Mouse (Mus musculus) right cerebral cortex, postnatal 10 days (tissue): ENCODE results near the gene Il12b.
A peak's percentile ranks its signal among the peaks of the same experiment; 100 is the strongest.

Source experiments
- DNase-seq, 2 experiments: peaks; one replicate each; pipeline ENCODE4 v3.0.0; 2021; ENCODE audit warnings: low spot score in 2 of 2

Gene Il12b

DNA sequence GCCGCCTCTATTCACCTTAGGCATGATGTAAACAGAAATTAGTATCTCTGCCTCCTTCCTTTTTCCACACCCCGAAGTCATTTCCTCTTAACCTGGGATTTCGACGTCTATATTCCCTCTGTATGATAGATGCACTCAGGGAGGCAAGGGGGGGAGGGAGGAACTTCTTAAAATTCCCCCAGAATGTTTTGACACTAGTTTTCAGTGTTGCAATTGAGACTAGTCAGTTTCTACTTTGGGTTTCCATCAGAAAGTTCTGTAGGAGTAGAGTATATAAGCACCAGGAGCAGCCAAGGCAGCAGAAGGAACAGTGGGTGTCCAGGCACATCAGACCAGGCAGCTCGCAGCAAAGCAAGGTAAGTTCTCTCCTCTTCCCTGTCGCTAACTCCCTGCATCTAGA, at the start of gene Il12b:
Il12b (plus strand) TSS at position 301 of the 400 bp plus-strand sequence.
- no peak for DNase-seq

DNA sequence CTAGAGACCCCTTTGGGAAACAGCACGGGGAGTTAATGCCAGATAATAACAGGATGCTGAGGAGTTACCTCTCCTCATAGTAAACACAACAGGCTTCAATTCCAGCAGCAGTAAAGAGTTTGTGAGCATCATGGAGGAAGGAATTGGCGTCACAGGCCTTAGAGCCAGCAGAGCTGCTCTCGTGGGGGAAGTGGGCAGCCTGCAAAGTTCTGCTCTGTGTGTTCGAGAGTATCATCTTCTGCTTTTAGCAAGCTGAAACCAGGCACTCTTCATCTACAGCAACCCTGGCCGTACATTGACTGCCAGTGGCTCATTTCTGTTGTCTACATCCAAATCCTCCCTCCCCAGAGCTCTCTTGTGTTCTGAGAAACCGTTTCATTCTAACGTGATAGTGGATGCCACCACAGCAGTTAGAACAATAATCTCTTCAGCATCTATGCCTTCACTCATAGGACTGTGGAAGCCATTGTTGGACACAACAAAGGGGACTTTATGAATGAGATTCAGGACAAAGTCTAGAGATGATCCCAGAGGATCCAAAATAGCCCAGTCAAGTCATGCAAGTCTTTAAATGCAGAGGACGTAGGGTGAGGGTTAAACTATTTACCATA, 44.9 kb upstream of the Il12b start:
- no peak for DNase-seq

DNA sequence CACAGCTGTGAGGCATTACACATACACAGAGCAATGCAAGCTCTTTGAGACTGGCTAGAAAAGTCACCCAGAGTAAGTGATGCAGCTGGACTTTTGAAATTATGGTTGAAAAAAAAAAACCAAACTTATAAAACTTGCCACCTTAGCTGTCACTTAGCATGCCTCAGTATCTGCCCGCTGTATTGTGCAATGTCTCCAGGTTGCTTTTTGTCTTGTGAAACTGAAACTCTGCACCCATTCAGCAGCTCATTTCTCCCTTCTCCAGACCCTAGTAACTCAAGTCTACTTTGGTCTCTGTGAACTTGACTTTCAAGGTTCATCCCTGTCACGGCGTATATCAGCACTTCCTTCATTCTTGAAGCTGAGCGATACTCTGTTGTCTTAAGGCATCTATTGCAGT, 43.7 kb upstream of the Il12b start:
- no peak for DNase-seq

DNA sequence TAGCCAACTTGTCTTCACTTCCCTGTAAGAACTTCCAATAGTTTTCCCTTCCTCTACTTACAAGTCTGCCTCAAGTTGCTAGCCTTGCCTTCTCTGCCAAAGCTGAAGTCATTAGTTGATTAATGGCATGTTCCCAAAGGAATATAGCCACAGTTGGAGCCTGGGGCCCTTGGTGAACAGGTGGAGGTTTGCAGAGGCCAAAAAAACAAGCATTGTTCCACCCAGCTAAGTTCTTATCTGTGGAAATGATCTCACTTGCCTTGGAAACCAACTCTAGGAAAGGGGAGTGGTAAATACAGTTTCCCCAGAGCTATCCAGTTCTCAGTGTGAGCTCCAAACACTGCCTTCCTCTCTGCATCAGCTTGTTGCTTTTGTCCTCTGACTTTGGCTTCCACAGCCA, 35.3 kb upstream of the Il12b start:
- DNase-seq = no peak

DNA sequence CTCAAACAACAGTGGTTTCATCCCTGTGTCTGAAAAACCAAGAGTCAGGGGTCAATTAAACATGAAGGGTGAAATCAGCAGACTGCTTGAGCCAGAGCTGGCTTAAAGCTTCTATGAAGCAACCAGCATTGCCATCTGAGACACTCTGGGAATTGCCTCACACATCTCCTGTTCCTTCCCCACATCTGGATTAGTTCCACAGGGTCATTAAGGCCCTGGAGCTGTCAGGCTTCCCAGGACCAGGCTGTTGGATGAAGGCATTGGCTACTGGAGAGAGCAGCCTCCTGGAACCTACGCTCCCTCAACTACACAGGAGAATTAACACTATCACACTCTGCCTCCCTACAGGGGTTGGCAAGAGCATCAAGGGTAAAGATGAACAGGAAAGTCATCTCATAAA, 32.2 kb upstream of the Il12b start:
- DNase-seq = no peak

DNA sequence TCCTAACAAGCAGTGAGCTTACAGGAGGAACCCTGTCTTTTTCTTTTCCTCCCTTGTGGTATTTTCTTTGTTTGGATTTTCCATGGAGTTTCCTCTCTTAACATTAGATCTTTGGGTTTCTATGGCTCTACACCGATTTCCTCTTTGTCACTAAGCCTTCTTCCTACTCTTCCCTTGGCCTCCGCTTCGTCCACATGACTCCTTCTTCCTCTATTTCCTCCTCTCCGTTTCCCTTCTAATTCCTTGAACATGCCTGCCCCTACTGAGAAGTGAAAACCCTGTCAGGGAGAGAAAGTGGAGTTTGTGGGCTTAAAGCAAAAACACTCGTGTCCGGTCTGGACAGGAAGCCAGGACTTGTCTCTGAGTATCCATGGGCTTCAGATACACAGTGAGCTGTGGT, 27.0 kb upstream of the Il12b start:
- no peak for DNase-seq

DNA sequence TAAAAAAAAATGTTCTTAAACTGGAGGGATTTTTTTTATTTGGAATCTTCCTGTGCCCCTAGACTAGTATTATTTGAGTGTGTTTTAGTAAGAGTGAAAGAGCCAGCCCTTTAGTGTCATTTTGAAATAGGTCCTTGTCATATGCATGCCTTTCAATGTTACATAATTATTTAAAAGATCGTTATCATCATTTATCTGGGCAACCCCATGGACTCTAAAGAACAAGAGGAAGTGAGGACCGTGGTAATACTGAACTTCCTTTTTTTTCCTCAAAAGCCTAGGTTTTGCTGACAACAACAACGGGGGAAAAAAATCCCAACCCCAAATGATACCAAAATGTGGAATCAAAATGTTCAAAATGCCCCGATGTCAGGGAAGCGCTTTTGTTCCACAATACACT, 22.0 kb upstream of the Il12b start:
- DNase-seq = no peak

DNA sequence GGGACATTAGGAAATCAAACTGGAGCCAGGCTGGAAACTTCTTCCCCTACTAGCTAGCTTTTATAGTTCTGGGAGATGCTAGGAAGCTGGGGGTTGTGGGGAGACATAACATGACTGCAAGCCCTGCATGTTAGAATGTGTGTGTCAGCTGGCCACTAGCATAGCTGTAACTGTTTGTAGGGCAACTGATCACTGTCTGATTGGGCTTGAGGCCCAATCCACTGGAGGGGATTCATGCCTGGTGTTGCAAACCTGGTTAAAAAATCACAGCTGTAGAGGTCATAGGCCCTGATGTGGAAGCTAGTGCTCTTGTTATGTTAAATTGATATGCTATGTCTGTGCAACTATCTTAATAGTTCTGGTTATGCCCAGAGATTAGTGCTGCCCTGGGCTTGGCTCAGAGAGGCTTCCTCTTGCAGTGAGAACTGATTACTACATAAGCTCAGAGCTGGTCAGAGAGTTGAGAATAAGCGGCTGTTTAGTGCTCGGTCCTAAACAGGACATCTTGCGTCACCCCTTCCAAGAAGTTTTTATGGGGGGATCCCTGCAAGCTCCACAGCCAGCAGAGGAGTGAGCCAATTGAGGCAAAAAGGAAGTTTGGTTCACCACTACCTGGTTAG, 19.3 kb upstream of the Il12b start:
- no peak for DNase-seq

DNA sequence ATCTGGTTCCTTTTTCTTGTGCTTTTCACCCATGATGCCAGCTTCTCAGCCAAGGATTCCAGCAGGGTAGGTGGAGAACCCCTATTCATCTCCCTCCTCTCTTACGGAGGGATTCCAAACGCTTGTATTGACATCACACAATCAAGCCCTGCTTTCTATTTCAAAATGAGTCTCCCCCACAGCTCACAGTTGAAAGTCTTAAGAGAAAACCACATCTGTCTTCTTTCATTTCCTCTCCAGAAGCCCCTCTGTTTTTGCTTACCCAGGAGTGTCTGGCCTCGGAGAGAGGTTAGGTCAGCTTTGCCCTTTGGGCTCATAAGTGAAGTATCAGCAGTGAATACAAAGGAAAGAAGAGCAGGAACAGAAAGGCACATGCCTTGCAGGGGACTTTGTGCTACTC, 17.7 kb upstream of the Il12b start:
- no peak for DNase-seq

DNA sequence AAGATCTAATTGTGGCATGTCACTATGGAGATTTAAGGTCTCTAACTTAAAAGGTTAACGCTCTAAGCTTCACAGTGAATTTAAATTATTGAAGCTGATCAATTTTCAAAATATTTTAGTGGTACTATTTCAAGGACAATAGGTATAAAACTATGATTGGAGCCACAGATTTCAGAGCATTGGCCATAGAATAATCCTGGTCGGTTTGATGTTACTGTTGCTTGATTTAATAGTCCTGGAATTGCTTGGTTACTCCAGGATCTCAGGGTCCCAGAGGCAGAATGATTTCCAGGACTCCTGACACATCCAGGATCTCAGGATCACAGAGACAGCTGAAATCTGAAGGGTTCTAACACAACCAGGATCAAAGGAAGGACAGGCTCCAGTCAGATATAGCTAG, 12.8 kb upstream of the Il12b start:
- no peak for DNase-seq

DNA sequence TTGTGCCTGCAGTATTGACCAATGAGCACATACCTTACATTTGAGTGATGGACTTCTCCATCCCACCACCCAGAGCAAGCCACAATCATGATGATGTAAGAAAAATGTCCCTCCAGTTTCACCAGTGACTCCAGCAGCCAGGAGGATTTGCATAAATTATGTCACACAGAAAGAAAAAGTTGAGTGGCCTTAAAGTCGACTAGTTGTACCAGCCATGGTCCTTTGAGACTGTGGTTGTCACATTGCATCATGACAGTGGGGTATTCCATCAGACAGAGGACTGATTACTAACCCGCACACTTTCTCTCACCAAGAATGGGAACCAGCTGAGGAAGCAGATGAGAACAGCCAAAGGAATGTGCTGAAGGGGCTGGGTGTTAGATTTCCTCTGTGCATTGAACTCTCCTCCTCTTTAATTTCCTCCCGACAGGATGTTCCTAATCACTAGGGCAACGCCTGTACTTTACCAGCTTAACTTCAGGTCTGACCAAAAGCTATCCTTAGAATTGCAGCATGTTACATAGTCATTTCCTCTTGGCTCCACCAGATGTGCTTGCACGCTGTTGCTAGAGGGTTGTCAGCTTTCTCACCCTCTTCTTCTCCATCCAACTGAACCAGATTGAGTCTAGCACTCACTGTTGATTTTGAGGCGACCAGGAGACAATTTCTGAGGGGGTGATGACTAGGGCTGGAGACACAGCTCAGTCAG, 9.7 kb upstream of the Il12b start:
- DNase-seq = no peak

DNA sequence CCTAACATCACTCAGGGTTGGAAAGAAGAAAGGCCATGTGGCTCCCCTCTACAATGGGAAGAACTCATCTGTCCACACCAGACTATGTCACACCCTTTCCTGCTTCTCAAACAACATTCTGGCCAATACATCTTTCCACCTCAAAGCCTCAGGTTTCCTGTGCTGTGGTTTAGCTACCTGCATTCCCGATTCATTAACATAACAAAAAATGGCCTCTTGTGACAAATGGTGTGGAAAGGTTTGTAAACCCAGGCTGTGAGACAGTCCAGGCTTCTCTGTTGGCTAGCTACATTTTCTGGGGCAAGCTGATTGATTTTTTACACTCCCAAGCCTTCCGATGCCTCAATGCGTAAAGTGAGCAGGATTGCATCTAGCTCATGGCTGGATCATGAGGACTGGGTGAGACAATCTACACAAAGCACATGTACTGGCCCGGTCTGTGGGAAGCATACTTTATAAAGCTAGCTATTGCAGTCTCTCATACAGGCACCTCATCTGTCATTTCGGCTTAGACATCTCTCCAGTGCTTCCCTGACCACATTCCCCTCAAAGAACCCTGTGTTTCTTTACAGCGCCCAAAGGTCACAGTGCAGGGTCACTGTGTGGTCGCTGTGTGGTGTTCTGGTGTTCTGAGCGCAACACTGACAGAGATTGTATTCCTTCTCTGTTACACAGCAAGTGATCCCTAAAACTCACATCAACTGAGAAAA, 6.6 kb upstream of the Il12b start:
- DNase-seq = no peak

DNA sequence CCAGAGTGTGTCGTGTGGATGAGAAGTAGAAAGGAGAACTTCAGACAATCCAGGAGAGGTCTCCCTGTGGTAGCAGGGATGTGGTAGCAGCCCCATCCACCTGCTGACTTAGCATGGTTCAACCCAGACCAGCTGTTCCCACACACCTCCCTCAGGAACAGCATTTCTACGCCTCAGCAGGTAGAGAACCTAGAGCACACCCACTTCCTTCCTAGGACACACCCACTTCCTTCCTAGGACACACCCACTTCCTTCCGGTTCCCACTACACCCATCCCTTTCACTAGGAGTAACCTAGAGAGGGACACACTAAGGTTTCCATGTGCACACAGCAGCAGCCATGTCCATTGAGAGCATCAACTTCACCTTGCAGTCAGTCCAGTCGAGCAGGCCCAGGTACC, 4.5 kb upstream of the Il12b start:
- no peak for DNase-seq

DNA sequence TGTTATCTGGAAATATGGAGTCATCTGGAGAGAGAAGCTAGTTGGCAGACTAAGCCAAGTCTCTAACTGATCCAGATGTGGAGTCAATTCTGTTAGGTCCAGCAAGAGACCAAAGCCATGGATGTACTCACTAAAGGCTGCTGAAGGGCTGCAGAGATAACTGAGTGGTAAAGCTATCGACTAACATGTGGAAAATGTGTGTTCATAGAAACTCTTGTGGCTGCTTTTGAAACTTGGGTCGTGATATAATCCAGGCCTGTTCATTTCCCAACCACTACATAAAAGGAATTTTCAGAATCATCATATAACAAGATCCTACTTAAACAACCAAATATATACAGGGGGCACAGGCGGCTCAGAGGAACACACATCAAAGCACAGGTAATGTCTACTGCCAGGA, 2.3 kb upstream of the Il12b start:
- no peak for DNase-seq

DNA sequence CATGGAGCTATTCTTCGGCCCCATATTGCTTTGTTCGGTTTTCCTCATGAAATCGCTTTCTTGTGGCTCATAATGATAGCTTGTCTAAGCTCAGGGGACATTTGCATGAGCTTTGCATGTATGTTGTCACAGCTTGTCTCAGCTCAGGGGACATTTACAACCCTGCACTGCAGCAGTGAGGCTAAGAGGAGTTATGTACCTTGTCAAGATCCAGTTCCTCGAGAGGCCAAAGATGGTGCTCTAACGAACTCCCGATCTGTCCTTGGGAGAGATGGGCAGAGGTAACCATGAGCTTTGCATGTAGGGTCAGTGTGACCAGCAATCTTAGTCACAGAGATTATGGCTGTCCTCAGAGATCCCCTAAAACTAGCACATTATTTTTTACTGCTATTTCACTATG, 1.5 kb upstream of the Il12b start:
- DNase-seq = no peak

DNA sequence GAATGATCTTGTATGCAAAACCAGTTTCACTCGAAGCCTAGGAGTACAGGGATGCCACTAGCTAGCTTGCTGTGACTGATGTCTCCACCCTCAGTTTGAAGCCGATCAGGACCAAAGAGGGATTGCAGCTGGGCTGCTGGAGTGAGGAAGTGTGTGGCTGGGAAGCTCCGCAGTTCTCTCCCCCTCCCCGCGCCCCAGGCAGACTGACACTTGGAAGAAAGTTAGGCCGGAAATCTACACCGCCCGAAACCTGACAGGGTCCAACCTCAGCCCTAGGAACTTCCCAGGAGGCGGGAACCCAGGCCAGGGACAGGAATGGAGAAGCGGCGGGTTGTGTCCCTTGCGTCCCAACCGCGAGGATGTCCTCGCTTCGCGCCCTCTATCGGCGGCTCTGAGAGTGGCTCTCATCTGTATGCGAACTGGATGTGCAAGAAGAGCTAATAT, 1.1 kb upstream of the Il12b start:
- DNase-seq = peak; percentile 71 to 79

DNA sequence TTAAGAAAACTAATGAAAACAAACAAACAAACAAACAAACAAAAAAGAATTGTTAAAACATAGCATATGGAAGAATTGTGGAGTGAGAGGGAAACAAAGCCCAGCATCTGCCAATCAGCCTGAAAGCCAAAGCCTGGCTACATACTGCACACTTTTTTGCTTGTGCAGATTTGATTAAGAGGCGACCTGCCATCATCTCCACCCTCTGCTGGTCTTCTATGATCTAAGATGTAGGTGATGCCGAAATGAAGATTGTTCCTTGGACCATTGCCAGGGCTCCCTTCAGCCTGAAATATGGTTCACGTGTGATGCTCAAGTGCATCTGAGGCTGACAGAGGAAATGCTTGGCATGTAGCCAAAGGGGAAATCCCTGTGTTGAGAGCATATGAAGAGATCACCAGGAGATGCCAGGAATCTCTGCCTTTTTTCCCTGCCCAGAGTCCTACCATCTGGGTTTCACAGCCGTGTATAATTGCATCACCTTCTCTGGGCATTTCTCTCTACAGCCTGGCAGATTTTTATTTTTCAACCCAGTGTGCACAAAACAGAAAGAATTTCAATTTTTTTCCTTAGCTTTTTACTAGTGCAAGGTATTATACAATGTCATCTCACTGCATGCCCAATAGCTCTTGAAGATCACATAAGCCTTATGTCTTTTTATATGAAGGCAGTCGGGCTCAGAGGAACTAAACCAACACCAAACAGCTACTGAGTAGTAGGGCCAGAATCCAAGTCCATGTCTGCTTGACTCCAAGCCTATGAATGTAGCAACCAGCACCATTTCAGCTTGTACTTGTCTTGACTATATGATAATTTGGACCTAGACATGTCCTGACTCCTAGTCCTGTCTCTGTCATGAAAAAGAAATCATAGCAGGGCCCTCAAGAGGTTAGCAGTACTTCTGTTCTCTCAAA, 2.0 kb downstream of the Il12b start:
- DNase-seq = peak; percentile 36 to 50

DNA sequence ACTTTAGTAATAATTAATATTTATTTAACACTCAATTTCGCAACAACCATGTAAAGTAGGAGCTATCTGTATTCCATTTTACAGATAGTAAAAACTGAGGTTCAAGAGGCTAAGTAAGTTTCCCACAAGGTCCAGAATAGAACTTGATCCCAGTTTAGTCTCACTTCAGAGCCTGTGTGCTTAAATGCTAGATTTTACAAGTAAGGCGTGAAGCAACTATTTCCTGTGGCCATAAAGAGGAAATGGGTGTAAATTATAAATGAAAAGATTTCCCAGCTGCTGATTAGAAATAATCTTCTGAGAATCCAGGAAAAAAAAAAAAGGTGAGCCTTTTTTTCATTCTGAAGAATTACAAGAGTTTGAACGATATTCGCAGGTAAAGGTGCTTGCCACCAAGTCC, 5.2 kb downstream of the Il12b start:
- no peak for DNase-seq

DNA sequence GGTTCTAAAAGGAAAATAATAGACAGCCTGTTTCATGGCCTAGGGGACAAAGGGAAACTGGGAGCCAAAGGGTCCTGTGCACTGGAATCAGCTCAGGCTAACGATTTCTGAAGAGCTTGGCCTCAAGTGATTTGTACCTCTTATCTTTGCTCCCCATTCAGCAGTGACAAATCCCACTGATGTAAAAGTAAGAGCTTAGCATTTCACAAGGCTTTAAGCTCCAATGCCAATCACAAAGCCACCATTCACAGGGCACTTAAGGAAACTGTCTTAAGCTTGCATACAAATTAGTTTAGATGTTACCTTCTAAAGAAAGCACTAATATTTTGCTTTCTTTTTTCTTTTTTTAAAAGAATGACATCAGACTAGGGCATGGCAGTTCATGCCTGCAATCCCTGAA, 6.1 kb downstream of the Il12b start:
- DNase-seq = no peak

DNA sequence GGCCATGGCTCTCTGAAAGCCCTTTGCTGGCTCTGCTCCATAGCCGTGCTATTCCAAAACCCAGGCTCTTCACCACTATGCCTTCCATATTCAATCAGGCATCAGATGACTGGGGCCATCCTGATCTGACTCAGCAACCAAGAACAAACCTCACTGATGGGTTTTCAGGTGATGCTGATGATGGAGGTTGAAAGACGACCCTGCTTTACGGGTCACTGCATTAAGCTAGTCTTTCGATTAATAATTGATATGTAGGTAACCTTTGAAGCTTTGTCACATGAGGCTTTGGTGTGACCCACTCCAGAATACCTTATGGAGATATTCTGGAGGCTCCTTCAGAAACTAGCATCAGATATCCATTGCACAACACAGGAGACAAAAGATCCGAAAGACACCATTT, 6.6 kb downstream of the Il12b start:
- no peak for DNase-seq

DNA sequence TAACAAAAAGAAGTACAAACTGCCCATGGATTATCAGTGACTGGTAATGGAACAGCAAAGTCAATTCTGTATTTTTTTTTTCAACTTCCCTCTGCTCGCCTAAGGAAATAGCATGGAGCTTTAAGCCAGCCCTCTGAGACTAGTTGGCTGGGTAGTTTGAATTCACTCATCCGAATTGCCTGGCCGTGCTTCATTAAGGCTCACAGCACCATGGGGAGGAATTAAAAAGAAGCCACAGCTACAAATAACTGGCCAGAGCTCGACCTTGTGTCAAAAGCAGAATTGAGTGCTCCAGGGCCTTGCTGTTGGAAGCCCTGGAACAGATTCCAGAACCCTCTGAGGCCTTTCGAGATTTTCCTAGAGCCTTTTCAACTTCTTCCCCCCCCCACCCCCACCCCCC, 8.8 kb downstream of the Il12b start:
- DNase-seq = peak in 1 of 2 experiments; percentile 27

DNA sequence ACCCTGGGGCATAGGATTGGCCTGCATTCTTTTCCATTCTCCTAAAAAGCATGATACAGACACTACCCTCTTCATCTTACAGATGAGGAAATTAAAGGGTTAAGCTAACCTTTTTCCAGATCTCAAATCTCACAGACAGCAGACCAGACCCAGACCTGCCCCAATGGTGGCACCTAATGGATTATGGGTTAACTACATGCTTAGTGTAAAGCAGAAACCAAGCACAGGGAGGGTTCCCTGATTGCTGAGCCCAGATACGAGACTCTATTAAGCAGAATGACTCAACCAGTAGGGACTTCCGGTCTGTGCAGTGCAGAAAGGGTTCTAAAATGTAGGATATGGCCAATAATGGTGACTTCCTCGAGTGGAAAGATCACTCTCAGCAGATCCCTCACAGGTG, 10.6 kb downstream of the Il12b start:
- no peak for DNase-seq
